Mouse (Mus musculus) mesoderm, embryonic 11.5 days (tissue): ENCODE results near the gene Ube2z.

ENCODE experiments used
- DNase-seq: peaks from one replicate; pipeline ENCODE4 v3.0.0-alpha.2; 2012; ENCODE audit warnings: low read depth, low spot score

Gene Ube2z

DNA sequence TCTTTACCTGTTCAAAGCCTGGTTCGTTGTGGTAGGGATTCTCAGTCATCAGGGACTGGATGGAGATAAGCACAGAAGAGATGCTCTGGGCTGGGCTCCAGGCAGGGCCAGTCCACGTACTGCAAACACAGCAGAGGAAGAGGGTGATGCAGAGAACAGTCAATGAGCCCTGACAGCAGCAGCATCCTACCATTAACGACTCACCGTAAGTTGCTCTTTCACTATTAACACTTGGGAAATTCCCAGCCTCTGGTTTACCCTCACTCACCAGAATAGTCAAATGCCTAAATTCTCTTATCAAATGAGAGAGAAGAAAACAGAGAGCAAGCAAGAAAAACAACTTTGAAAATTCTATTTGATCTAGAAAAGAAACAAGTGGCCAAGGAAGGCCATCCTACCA, 6.9 kb downstream of the Ube2z start:
- DNase-seq = no peak

DNA sequence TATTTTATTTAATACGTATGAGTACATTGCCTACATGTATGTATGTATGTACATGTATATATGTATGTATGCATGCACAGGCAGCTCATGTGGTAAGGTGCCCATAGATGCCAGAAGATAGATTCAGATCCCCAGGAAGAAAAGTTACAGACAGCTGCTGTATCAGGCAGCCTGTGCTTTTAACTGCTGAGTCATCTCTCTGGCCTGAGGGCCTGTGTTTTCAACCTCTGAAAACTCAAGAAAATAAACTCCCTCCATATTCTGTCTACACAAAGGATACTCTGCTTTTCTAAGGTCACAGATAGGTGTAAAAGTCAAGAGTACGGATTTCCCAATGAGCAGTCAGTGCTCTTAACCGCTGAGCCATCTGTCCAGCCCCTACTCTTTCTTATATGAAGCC, 14.3 kb downstream of the Ube2z start:
- DNase-seq = no peak

DNA sequence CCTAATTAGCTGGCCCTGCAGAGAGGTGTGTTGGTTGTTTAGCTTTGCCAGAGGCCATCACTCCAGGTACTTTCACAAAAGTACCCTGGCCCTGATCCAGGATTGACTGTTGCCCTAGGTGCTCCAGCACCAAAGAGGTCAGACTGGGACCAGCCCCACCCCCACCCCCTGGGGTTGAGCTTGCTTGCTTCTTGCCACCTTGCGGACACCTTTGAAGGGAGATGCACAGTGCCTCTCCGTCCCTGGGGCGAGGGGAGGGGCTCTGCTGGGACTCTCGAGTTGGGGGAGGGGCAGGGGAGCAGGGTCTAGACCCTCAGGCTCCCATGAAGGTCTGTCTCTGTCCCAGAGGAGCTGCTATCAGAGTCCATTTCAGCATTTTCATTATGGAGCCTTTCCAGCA, 15.2 kb downstream of the Ube2z start:
- no peak for DNase-seq

DNA sequence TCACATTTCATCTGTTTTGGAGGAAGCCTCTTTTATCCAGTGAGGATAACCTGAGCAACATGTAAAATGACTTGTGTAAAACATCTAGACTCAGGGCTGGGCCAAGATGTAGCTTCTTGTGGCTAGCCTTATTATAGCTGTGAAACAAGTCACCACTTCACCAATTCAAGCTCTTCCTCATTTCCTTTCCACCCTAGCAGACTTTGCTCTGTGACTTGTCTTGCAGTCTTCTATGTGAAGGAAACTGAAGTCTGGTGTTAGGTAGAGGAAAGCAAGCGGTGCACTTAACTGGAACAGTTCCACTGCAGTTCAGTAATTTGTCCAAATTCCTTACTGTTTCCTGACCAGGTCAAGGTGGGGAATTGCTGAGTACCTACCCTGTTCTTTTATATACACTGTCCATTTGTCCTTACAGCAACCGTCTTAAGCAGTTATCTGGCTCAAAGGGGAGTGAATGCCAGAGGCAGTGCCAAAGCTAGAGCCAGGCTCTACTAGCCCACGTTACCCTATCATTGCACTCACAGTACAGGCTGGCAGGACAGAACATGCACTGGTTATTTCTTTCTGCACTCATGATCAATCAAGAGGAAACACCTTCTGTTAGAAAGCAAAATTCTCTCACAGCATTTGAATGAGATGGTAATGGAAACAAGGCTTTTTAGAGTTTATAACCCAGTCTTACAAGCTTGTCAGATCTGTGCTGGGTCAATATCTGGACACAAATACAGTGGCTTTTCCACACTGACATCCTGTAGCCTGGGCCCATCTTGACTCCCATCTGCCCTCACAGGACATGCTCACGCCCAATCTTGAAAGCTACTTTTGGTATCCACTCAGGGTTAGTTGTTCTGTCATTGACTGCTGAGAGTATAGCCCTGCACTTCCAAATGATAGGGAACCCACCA, 17.5 kb downstream of the Ube2z start:
- no peak for DNase-seq

DNA sequence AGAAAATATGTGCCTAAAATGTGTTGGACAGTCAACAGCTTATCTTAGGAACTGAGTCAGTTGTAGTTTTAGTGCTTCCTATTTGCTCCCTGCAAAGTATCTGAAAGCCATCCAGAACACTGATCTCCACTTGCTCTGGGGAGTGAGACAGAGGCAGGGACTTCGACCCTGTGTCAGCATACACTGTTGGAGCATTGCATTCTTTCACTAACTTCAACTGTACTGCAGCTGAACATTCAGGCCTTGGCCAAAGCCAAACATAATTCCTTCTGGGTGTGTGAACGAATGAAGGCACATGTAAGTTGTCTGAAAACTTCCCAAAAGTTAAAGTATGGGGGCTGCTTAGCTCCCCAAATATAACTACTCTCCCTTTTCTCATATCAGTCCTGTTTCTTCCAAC, 18.4 kb downstream of the Ube2z start:
- DNase-seq = no peak

DNA sequence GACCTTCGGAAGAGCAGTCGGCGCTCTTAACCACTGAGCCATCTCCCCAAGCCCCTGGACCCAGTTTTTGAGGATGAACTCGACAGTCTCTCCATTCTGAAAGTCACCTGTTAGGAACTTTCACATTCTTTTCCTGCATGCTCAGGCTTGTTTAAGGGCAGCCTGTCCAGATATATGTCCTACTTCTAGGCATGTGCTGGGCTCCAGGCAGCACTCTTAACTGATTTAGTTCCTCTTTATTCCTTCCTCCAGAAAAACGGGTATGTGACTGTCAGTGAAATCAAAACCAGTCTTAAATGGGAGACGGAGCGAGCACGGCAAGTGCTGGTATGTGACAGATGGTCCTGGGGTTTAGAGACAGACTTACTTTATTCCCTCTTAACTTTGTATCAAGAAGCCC, 19.2 kb downstream of the Ube2z start:
- DNase-seq = no peak

DNA sequence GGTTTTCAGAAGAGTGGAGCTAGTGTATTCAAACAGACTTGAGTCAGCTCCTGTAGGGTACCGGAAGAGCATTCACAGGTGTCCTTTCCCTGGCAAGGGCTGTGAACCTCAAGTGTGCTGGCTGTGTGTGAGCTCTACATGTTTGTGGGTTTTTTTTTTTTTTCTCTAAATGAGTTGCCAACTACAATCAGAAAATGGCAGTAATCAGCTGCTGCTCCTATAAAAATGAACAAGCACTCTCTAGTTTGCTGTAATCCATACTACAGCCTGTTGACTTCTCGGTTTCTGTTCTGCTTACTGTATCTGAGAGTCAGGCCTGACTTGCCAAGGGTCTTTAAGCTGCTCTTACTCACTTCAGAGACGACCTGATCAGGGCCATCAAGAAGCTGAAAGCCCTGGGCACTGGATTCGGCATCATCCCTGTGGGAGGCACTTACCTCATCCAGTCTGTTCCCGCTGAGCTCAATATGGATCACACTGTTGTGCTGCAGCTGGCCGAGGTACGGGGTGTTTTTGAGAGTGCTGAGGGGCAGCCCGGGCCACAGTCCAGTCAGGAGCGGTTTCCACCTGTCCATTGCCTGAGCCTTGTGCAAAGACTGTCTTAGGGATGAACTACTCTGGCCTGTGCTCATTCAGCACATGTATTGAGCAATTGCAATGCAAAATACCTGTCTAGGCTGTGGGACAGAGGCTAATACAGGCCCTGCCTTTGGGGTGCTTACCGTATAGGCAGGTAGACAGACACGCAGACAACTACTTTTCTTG, 20.2 kb downstream of the Ube2z start:
- DNase-seq = no peak

DNA sequence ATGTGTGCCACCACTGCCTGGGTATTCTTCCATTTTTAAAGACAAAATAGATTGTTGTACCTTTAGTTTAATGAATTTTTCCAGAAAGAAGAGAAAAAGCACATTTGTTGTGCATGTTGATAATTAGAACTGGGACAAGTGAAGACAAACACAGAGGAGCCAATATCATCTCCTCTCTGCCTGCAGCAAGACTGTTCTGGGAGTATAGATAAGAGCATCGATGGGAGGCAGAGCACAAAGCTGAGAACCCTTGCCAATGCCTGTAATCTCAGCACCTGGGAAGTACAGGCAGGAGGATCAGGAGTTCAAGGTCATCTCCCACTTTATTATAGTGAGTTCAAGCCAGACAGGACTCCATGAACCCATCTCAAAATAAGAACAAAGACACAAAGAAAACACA, 26.6 kb downstream of the Ube2z start:
- DNase-seq = no peak

DNA sequence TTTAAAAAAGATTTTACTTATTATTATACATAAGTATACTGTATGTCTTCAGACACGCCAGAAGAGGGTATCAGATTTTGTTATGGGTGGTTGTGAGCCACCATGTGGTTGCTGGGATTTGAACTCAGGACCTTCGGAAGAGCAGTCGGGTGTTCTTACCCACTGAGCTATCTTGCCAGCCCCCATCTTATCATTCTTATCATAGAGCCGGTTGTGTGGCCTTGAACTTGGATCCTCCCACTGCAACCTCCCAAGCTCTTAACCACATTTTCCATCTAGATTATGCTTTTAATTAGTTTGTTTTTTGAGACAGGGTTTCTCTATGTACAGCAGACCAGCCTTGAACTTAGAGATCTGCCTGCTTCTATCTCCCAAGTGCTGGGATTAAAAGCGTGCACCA, 27.7 kb downstream of the Ube2z start:
- DNase-seq = no peak

DNA sequence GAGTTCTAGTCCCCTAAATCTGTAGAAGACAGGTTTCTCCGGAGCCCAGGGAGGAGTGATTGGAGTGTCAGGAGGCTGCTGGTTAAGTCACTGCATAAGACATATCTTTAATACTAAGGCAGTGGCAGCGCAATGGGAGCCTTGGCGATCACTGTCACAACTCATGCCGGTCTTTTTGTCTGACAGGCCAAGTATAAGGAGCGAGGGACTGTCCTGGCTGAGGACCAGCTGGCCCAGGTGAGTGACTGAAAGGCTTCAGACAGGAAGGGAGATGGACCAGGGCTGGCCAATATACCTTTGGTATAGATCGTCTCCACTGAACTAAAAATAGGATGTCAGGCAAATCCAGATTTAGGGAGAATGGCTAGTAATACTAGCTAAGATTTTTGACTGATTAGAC, 30.1 kb downstream of the Ube2z start:
- DNase-seq = no peak

DNA sequence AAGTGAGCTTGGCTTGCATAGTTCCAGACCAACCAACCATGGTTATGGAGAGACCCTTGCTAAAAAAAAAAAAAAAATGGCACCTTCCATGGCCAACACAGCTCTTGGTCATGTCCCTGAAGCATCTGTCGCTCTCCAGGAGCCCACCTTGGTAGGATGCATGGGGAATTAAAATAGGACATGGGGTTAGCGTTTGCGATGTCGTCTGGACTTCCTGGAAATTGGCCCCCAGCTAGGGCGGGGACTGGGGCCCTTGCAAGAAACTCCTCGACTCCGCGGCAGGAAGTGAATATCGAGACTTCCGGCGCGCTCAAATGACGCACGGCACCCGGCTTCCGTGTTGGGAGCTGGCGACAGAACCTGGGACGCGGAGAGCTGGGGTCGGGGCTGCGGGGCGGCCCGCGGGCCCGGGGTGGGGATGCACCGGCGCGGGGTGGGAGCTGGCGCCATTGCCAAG, 30.6 kb downstream of the Ube2z start, which contains the start of gene Snf8:
Gene Snf8 (plus strand): TSS at position 290 of the 457 bp plus-strand sequence.
- DNase-seq = peak; percentile 91

DNA sequence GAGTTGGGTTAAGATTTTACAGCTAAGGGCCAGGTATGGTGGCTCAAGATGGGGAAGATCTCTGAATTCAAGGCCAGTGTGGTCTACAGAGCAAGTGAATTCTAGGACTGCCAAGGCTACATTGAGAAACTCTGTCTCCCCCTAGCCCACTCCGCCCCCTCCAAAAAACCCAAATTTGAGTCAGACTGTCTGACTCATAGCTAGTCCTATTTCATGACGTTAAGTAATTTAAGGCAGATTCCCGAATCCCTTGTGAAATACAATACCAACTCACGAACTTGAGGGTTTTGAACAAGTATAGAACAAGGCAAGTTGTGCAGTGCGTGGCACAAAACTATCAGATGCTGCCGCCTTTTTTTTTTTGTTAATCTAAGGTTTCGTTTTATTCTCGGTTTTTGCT, 31.1 kb downstream of the Ube2z start:
- no peak for DNase-seq

DNA sequence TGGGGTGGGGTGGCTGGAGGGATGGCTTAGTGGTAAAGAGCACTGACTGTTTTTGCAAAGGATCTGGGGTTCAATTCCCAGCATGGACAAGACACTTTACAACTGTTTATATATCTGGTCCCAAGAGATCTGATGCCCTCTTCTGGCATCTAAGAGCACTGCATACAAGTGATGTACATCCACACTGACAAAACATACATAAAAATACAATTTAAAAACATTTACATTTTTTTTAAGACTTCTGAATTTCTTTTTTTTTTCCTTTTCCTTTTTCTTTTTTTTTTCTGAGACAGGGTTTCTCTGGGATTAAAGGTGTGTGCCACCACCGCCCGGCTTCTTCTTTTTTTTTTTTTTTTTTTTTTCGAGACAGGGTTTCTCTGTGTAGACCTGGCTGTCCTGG, 31.9 kb downstream of the Ube2z start:
- peak; percentile 52 for DNase-seq

DNA sequence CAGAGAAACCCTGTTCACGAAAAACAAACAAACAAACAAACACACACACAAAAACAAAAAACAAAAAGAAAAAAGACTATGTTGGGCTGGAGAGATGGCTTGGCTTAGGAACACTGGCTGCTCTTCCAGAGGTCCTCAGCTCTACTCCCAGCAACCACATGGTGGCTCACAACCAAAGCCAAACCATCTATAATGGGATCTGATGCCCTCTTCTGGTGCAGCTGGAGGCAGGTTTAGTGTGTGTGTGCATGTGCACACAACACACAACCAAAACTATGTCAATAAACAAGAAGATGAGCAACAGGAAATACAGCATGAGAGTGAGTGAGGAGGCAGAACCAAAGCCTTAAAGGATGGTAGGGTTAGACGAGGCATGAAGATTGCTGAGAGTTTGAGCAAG, 33.5 kb downstream of the Ube2z start:
- no peak for DNase-seq

DNA sequence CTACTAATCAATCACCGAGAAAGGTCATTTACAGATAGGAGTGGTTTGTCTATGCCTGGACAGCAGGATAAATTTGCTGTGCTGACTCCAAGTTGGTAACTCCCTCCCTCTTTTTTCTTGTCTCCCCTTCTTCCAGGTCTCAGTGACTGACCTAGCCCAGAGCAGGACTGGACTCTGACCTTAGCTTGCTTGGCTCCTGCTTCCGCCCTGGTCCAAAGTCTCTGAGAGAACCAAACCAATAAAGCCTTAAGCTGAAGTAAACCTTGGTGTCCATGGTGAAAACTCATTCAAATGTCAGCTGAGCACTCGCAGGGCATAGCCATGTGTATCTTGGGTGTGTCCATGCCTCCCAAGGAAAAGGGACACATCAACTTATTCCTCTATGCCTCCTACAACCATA, 34.6 kb downstream of the Ube2z start:
- no peak for DNase-seq

DNA sequence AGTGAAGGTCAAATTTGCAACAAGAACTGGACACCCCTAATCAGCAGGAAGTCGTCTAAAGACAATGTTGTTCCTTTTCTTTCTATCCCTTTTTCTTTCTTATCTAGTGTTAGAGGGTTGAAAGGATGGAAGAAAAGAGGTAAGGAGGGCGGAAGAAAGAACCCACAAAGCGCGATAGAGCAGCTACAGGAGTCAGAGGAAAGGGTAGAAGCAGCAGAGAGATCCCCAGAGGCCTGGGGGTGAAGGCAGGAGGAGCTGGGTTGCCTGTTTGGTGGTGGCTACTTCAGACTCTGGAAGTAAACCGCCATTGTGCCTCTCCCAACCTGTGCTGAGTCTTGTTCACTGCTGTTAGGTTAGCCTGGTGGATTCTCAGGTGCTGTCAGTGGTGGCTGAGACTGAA, 37.1 kb downstream of the Ube2z start:
- no peak for DNase-seq

DNA sequence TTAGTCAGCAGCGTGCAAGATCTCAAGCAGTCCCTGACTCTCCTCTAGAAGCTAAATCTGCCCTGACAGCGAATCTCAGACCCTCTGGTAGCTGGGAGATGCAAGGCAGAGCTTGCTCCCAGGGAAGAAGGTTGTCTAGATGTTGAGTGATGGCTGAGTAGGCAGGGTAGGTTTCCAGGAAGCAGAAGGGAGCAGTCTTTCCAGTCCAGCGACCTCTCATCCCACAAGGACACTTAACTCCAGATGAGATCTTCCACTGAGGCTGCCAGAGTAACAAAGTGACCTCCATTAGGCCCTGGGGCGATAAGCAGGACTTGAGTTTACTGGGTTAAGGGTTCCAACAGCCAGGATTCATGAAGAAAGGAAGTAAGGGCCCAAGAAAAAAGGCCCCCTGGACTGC, 44.6 kb downstream of the Ube2z start:
- no peak for DNase-seq

DNA sequence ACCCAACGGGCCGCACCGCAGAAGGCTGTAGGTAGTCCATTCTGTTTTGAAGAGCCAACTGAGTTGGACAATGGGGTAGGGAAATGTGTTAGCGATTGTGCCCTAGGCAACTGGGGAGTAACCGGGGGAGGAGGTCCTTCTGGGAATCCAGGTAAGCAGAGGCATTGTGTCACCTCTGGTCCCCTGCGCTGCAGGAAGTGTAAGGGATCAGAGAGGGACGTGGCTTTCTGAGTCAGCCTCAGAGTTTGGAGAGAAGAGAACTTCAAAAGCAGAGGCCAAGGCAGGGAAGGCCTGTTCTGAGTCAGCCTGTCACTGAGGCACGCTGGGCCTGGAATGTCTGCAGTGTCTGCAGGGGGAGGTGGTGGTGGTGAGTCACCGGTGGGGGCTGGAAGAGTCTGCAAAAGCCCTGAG, 47.2 kb downstream of the Ube2z start:
- no peak for DNase-seq

DNA sequence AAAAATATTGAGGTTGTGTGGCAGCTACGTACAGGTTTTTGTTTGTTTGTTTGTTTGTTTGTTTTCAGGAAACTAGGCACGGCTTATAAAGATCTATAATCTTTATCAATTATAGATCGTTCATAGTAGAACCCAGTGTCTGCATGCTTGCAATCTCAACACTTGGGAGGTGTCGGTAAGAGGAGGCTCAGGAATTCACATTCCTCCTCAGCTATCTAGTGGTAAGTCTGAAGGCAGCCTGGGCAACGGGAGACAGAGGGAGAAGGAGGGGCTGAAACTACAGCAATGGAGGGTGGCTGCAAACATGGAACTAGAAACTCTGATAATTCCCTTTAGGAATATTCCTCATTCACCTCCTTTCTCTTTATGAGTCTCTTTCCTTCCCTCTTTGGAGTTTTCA, 49.8 kb downstream of the Ube2z start:
- DNase-seq = no peak

DNA sequence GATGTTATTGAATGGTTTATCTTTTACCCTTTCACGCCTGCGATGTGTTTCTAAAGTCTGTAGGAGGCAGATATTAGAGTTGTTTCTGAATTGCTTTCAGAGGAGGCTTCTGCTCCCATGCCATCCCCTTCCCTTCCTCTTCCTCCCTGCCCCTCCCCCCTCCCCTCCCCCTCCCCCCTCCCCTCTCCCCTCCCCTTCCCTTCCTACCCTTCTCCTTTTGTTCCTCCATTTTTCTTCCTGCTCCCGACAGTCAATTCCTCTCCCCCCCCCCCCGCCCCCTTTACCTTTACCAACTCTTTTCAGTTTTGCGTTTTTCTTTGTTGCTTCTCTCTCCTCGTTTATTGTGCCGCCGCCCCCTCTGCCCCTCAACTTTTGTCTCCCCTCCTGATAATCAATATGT, 53.2 kb downstream of the Ube2z start:
- DNase-seq = no peak

DNA sequence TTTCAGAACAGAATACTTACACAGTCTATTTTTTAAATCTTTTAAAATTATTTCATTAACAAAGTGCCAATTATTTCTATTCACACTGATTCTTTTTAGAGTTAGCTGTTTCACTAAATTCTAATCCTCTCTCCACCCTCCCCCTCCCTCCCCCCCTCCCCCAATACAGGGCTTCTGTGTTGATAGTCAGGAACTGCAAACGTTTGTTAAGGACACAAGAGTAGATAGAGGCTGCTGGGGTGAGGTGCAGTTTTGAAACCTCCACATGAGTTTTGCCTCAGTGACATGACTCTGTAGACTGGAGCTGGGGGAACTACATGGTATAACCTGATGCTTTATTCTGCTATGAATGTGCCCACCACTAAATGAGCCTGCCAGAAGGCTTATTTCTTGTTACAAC, 56.4 kb downstream of the Ube2z start:
- no peak for DNase-seq

DNA sequence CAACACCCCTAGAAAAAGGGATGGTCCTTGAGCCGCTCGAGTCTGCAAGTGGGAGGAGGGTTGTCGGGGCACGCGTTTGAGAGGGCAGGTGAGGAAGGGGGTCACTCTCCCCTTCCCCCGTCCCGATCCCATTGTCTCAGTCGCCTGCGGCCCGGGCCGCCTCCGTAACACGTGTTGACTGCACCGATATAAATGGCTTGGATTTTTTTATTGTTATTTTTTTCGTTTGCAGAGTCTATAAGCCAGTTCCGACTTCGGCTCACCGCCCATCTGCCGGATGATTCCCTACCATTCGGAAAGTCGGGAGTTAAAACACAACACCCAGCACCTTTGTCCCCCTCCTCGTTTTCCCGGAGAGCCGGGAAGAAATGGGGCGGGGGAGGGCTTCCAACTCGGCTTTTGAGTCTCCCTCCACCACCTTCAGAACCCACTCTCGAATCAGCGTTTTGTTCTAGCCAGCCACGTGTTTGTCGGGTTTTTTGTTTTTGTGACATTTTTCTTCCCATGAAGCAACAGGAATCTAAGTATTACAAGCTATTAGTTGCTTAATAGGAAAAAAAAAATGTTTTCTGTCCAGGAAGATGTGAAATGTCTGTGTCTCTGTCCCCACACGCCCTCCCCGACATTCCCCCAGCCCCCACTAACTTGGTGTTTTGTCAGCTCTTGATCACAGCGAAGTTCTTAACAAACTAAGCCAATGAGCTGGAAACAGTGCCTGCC, 57.5 kb downstream of the Ube2z start:
- peak; percentile 61 for DNase-seq
